Mouse (Mus musculus) hindbrain, embryonic 12.5 days (tissue): ENCODE measurements around the gene Cdk5. TPM values are rescaled to one million over a fixed set of nuclear protein-coding genes. Genes with fewer than 3 reads are reported as not detected.

Source experiments
- ATAC-seq: fragments of 200-750 bp; cut with Nextera tagmentation; 2 replicates; pipeline ENCODE4 v1.8.0; 2017; ENCODE audit warnings: moderate TSS enrichment; ENCODE audit not compliant: low FRiP score
- H3K27ac ChIP-seq: fragments of 300-500 bp; sonication (generic); 2 replicates; pipeline ENCODE4 v1.5.1; 2016; ENCODE audit warnings: mild to moderate bottlenecking
- H3K27me3 ChIP-seq: fragments of 300-500 bp; sonication (generic); 2 replicates; pipeline ENCODE4 v1.6.1; 2016; ENCODE audit warnings: mild to moderate bottlenecking
- H3K36me3 ChIP-seq: fragments of 300-500 bp; sonication (generic); 2 replicates; pipeline ENCODE4 v1.6.1; 2016; ENCODE audit warnings: mild to moderate bottlenecking
- H3K4me1 ChIP-seq: fragments of 300-500 bp; sonication (generic); 2 replicates; pipeline ENCODE4 v1.6.1; 2016
- H3K4me2 ChIP-seq: fragments of 300-500 bp; sonication (generic); replicated peaks from 2 replicates; pipeline ENCODE4 v1.6.1; 2016; ENCODE audit warnings: mild to moderate bottlenecking
- H3K4me3 ChIP-seq: fragments of 300-500 bp; sonication (generic); 2 replicates; pipeline ENCODE4 v1.5.1; 2016; ENCODE audit warnings: mild to moderate bottlenecking
- H3K9ac ChIP-seq: fragments of 300-500 bp; sonication (generic); 2 replicates; pipeline ENCODE4 v1.6.1; 2016; ENCODE audit warnings: mild to moderate bottlenecking, moderate library complexity
- H3K9me3 ChIP-seq: fragments of 300-500 bp; sonication (generic); replicated peaks from 2 replicates; pipeline ENCODE4 v1.6.1; 2016; ENCODE audit warnings: mild to moderate bottlenecking
- WGBS: fragments of 180-500 bp; shearing (Covaris S2); methylation state at CpG from one replicate; pipeline ENCODE4 v1.1.7; 2016; 5-methylcytosine and 5-hydroxymethylcytosine counted together
- polyA plus RNA-seq: library from polyadenylated mRNA; unstranded; fragments of >200 nt; fragmentation: Nextera tagmentation; extraction: Ambion mirVana; gene quantifications from 2 replicates; pipeline ENCODE4 v1.2.1, GENCODE M21; 2016

Gene Cdk5
- polyA plus RNA-seq, 1 experiment from 2014 or later = 61.0 TPM

DNA sequence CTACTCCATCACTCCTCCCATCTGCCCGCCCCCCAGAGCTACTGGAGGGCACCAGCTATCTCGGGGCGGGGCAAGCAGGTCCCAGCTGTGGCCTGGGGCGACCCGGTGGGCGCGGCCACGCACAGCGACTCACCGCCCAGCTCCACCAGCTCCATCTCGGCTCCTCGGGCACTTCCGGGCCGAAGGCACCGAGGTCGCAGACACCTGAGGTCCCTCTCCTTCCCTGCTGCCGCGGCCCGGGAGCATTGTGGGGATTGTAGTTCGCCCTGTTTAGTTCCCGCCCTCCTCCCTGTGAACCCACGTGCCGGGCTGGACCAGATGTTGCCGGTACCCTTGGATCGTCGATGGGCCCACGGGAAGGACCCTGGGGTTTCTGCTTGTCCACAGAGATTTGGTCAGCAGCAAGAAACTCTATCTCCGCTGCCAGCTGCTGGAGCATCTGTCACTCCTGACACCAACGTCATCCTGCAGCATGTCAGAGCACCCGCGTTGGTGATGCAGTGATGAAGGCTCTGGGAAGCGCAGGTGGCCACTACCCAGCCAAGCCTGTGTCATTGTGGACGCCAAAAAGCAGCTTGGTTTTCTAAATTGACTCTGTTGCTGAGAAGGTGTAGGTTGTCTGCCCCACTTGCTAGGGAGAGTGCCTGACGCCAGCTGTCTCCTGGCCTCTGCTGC lies 24.4 kb upstream of the Cdk5 start, which contains the start of gene Tmub1:
Gene Tmub1 (minus strand): TSS at position 231 of the 675 bp plus-strand sequence.
- peak within 1 kb of the TSS; percentile 78 for H3K4me2 ChIP-seq
- H3K4me1 ChIP-seq = peaks cover 40% of the 10 kb centered on the region
- H3K36me3 ChIP-seq = peaks cover 5% of the 10 kb centered on the region
- 2% methylated on average over 34 of the region's 34 CpGs for WGBS
- peak within 1 kb of the TSS; percentile 70 for H3K9ac ChIP-seq
- 0 out of 2 replicates have a peak, but pooled peaks cover 3% of the 10 kb centered on the region for H3K27me3 ChIP-seq
- H3K4me3 ChIP-seq = peak within 1 kb of the TSS; percentile 54
- peak within 1 kb of the TSS; percentile 53 for H3K27ac ChIP-seq
- no peaks in the 10 kb centered on the region for H3K9me3 ChIP-seq
- ATAC-seq = peak; percentile 43

DNA sequence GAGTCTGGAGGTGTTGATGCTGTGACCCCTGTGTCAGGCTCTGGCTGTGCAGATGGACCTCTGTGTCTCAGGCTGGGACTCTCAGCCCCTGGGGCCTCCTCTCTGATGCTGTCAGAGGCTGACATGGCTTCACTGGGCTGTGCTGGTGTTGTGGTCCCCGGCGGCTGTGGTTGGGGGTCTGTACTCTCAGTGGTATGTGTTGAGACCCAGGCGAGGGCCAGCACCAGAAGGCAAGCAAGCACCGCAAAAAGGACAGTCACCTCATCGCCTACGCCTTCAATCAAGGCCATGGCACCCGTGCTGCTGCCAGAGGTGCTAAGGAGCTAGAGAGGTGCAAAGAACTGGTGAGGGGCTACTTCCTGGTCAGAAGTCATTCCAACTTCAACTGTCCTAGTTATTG lies 23.3 kb upstream of the Cdk5 start:
- peak overlapping the region; percentile 78 for H3K4me2 ChIP-seq
- H3K4me1 ChIP-seq = peaks cover 39% of the 10 kb centered on the region
- peaks cover 13% of the 10 kb centered on the region for H3K36me3 ChIP-seq
- no peaks in the 10 kb centered on the region for H3K9me3 ChIP-seq
- peak overlapping the region; percentile 54; the same call in 1 of the 2 replicates for H3K4me3 ChIP-seq
- 0 out of 2 replicates have a peak, but pooled peaks cover 3% of the 10 kb centered on the region for H3K27me3 ChIP-seq
- no peak for ATAC-seq
- H3K27ac ChIP-seq = no peak overlapping the region; the same call in 1 of the 2 replicates
- 92% methylated on average over 7 of the region's 7 CpGs for WGBS
- H3K9ac ChIP-seq = no peak overlapping the region

DNA sequence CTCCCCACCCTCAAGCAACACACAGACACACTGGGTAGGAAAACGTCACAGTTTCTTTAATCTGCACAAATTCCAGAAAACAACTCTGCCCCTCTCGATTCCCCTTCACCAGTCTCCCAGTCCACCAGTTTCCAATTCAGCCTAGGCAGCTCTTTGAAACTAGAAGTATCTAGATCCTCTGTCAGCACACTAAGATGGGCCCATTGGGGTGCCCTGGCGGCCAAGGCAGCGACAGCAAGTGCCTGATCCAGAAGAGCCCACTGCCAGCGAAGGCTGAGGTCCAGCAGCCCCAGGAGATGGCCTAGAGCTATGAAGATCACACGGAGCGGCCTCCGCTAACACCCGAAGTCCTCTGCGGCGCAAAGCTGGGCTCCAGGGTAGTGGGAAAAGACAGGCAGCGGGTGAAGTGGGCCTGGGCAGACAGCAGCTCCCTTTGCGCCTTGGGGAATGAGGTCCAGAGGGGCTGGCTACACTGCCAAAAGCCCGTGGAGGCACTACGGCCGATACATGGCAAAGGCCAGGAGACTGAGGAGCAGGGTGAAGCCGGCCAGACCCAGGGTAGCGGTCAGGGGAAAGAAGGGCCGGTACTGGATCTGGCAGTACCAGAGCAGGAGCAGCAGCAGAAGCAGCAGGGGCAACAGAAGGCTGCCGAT lies 22.2 kb upstream of the Cdk5 start:
- Histone ChIP-seq H3K4me2 (peak overlapping the region; percentile 96), H3K9ac (peak overlapping the region; percentile 94), H3K4me3 (peak overlapping the region; percentile 84), H3K9me3 (no peaks in the 10 kb centered on the region), H3K36me3 (peaks cover 24% of the 10 kb centered on the region), H3K27ac (peak overlapping the region; percentile 88), H3K27me3 (0 out of 2 replicates have a peak, but pooled peaks cover 3% of the 10 kb centered on the region), H3K4me1 (peaks cover 34% of the 10 kb centered on the region)
- ATAC-seq = no peak
- 55% methylated on average over 20 of the region's 20 CpGs for WGBS

- Histone ChIP-seq H3K27me3 (no peaks in the 10 kb centered on the region), H3K4me3 (peak within 1 kb of the TSS; percentile 84), H3K4me1 (peaks cover 34% of the 10 kb centered on the region), H3K9ac (peak within 1 kb of the TSS; percentile 94), H3K4me2 (peak within 1 kb of the TSS; percentile 96), H3K9me3 (no peaks in the 10 kb centered on the region), H3K27ac (peak within 1 kb of the TSS; percentile 88), H3K36me3 (peaks cover 30% of the 10 kb centered on the region)
- WGBS = under 1% methylated on average over 60 of the region's 60 CpGs
- peak; percentile 82 for ATAC-seq
Measured at GRCm38 (mm10) chr5:24444746-24445427, 21.6 kb upstream of the Cdk5 start, which contains the start of gene Fastk. Gene Fastk (minus strand): TSS chr5:24445287.

DNA sequence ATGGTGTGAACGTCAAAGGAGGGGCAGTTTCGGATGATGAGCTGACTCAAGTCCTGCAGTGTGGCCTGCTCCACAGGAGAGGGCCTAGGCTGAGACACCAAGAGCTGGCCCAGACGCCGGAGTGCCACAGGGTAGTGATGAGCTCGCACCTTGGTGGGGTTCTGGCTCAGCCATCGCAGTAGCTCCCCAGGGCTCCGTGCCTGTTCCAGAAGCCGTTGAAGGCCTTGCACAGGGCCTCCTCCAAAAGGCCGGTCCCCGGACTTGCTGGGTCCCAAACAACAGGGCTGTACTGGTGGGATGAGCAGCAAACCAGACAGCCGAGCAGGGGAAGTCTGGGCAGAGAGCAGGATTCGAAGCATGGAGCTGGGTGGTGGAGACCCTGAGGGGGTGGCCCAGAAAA lies 20.6 kb upstream of the Cdk5 start:
- no peak overlapping the region for H3K27ac ChIP-seq
- ATAC-seq = no peak
- no peaks in the 10 kb centered on the region for H3K27me3 ChIP-seq
- H3K9ac ChIP-seq = peak overlapping the region; percentile 94
- peak overlapping the region; percentile 96 for H3K4me2 ChIP-seq
- H3K36me3 ChIP-seq = peaks cover 39% of the 10 kb centered on the region
- WGBS = 79% methylated on average over 12 of the region's 12 CpGs
- no peaks in the 10 kb centered on the region for H3K9me3 ChIP-seq
- H3K4me3 ChIP-seq = peak overlapping the region; percentile 84
- H3K4me1 ChIP-seq = peaks cover 34% of the 10 kb centered on the region

DNA sequence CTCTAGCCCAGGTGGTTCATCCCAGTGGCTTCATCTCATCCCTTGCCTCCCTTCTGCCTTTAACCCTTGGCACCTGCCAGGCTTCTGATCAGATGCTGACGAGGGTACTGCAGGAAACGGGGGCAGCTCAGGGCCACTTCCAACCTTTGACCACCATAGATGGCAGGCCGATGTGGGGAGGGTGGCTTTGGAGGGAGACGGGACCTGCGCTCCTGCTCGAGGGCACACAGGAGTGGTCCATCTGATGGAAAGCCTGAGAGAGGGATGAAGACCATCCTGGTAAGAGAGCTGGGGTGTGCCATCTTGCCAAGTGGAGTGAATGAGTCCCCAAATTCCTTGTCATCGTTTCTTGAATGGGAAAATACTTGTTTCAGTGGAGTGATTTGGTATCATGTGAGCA lies 19.9 kb upstream of the Cdk5 start:
- Histone ChIP-seq H3K4me3 (no peak overlapping the region), H3K9me3 (no peaks in the 10 kb centered on the region), H3K36me3 (peaks cover 45% of the 10 kb centered on the region), H3K27ac (no peak overlapping the region), H3K9ac (no peak overlapping the region), H3K4me2 (no peak overlapping the region), H3K27me3 (no peaks in the 10 kb centered on the region), H3K4me1 (peaks cover 34% of the 10 kb centered on the region)
- 92% methylated on average over 7 of the region's 7 CpGs for WGBS
- ATAC-seq = no peak

DNA sequence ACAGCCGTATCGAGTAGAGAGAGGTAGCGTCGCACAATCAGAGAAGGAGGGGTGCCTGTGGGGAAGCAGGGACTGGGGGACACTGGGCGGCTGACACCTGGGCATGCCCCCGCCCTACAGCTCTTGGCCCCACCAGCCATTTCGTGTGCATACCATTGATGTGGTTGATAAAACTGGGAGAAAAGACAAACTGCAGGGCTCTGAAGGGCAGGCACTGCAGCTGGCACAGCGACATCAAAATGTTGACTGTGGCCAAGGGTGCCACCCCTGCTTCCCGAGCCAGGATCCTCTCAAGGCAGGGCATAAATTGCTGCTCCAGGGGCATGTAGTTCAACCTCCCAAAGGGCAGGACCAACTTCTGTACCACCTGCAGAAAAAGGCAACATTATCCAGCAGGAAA lies 18.7 kb upstream of the Cdk5 start:
- ATAC-seq = no peak
- H3K27me3 ChIP-seq = no peaks in the 10 kb centered on the region
- no peak overlapping the region for H3K4me3 ChIP-seq
- H3K9me3 ChIP-seq = no peaks in the 10 kb centered on the region
- peaks cover 45% of the 10 kb centered on the region for H3K36me3 ChIP-seq
- peaks cover 25% of the 10 kb centered on the region for H3K4me1 ChIP-seq
- no peak overlapping the region for H3K9ac ChIP-seq
- H3K4me2 ChIP-seq = no peak overlapping the region
- H3K27ac ChIP-seq = no peak overlapping the region
- WGBS = 88% methylated on average over 9 of the region's 9 CpGs

- 94% methylated on average over 8 of the region's 8 CpGs for WGBS
- H3K4me2 ChIP-seq = no peak overlapping the region
Measured at GRCm38 (mm10) chr5:24441187-24441586, 17.9 kb upstream of the Cdk5 start.

GRCm38 (mm10) chr5:24433993-24434392 lies 10.7 kb upstream of the Cdk5 start:
- Histone ChIP-seq H3K27ac (no peak overlapping the region), H3K36me3 (peaks cover 73% of the 10 kb centered on the region), H3K4me1 (no peaks in the 10 kb centered on the region), H3K9ac (no peak overlapping the region), H3K4me2 (no peak overlapping the region), H3K9me3 (no peaks in the 10 kb centered on the region), H3K27me3 (no peaks in the 10 kb centered on the region), H3K4me3 (no peak overlapping the region)
- 91% methylated on average over 8 of the region's 8 CpGs for WGBS
- ATAC-seq = no peak

More at GRCm38 (mm10) chr5:24441187-24441586, 17.9 kb upstream of the Cdk5 start:
- Histone ChIP-seq H3K9me3 (no peaks in the 10 kb centered on the region), H3K36me3 (peaks cover 45% of the 10 kb centered on the region), H3K27me3 (no peaks in the 10 kb centered on the region), H3K4me1 (peaks cover 19% of the 10 kb centered on the region), H3K4me3 (no peak overlapping the region), H3K27ac (no peak overlapping the region), H3K9ac (no peak overlapping the region)
- no peak for ATAC-seq

DNA sequence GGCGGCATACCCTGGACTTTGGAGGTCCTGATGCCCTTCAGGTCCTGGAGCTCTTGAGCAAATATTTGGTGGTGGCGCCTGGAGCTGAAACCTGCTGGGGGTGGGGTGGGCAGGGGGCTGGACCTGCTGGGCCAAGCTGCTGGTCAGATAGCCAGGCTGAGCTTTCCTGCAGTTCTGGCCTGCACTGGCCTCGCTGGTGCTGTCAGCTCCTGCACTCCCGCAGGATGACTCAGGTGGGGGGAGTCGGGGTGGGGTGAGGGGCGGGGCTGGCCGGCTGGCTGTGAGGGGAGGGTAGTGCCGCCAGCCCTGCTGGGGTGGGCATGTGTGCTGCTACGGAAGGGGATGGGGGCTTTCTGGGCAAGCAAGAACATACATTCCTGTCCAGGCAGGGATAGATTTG lies 5.3 kb upstream of the Cdk5 start:
- ATAC-seq = no peak
- Histone ChIP-seq H3K4me2 (peak overlapping the region; percentile 80; the same call in 1 of the 2 replicates), H3K27ac (no peak overlapping the region), H3K4me1 (peaks cover 47% of the 10 kb centered on the region), H3K27me3 (peaks cover 13% of the 10 kb centered on the region; the same call in 1 of the 2 replicates), H3K9ac (no peak overlapping the region), H3K36me3 (peaks cover 44% of the 10 kb centered on the region), H3K4me3 (no peak overlapping the region), H3K9me3 (no peaks in the 10 kb centered on the region)
- WGBS = 19% methylated on average over 9 of the region's 9 CpGs

GRCm38 (mm10) chr5:24427981-24428402 lies 4.7 kb upstream of the Cdk5 start:
- no peak for ATAC-seq
- 5% methylated on average over 15 of the region's 15 CpGs for WGBS
- peaks cover 38% of the 10 kb centered on the region for H3K36me3 ChIP-seq
- peaks cover 48% of the 10 kb centered on the region for H3K4me1 ChIP-seq
- H3K27me3 ChIP-seq = peaks cover 13% of the 10 kb centered on the region; the same call in 1 of the 2 replicates
- H3K9ac ChIP-seq = peak overlapping the region; percentile 28; the same call in 1 of the 2 replicates
- no peak overlapping the region for H3K4me3 ChIP-seq
- no peak overlapping the region for H3K27ac ChIP-seq
- H3K9me3 ChIP-seq = no peaks in the 10 kb centered on the region
- peak overlapping the region; percentile 80 for H3K4me2 ChIP-seq

- Histone ChIP-seq H3K27ac (no peak overlapping the region), H3K27me3 (peaks cover 13% of the 10 kb centered on the region; the same call in 1 of the 2 replicates), H3K4me2 (peak overlapping the region; percentile 80), H3K4me1 (peaks cover 56% of the 10 kb centered on the region), H3K9me3 (no peaks in the 10 kb centered on the region), H3K9ac (no peak overlapping the region), H3K36me3 (peaks cover 30% of the 10 kb centered on the region), H3K4me3 (no peak overlapping the region)
- WGBS = 11% methylated on average over 12 of the region's 12 CpGs
- no peak for ATAC-seq
Measured at GRCm38 (mm10) chr5:24427285-24427633, 3.9 kb upstream of the Cdk5 start.
